Mouse (Mus musculus): ENCODE measurements around the gene Nanos3. TPM values are rescaled to one million over a fixed set of nuclear protein-coding genes. Genes with fewer than 3 reads are reported as not detected.
A peak's percentile ranks its signal among the peaks of the same experiment; 100 is the strongest.

Gene Nanos3
- total RNA-seq, 2 experiments from 2014 or later, result 2.7 to 4.6 TPM

- intact Hi-C loops (cut with DNase I), result no loop called here
- DNase-seq (ENCODE audit: low spot score in 2 of 2), result peak in 1 of 2 experiments; percentile 20
Observed at GRCm38 (mm10) chr8:84147324-84147766, 37.7 kb downstream of the Nanos3 start.

- intact Hi-C loops (cut with DNase I), result no loop called here
- DNase-seq (ENCODE audit: low spot score in 2 of 2), result no peak
Observed at GRCm38 (mm10) chr8:84144636-84145245, 40.3 kb downstream of the Nanos3 start.

GRCm38 (mm10) chr8:84140838-84141237, 44.2 kb downstream of the Nanos3 start:
- no peak for DNase-seq (ENCODE audit: low spot score in 2 of 2)
- intact Hi-C loops (cut with DNase I), result no loop called here

- intact Hi-C loops (cut with DNase I), result loop anchor here (5.0 kb wide), 1 partner anchor 41 kb away; no protein-coding TSS in a partner anchor
- DNase-seq (ENCODE audit: low spot score in 2 of 2), result no peak
Observed at GRCm38 (mm10) chr8:84137848-84138247, 47.2 kb downstream of the Nanos3 start.

- intact Hi-C loops (cut with DNase I), result no loop called here
- no peak for DNase-seq (ENCODE audit: low spot score in 2 of 2)
Observed at GRCm38 (mm10) chr8:84132225-84132624, 52.8 kb downstream of the Nanos3 start.

GRCm38 (mm10) chr8:84130806-84131205, 54.2 kb downstream of the Nanos3 start:
- intact Hi-C loops (cut with DNase I), result no loop called here
- DNase-seq (ENCODE audit: low spot score in 2 of 2), result no peak

GRCm38 (mm10) chr8:84128277-84128676, 56.7 kb downstream of the Nanos3 start:
- intact Hi-C loops (cut with DNase I), result no loop called here
- no peak for DNase-seq (ENCODE audit: low spot score in 2 of 2)

GRCm38 (mm10) chr8:84127202-84127901, 57.7 kb downstream of the Nanos3 start:
- intact Hi-C loops (cut with DNase I), result no loop called here
- DNase-seq (ENCODE audit: low spot score in 2 of 2), result no peak

- intact Hi-C loops (cut with DNase I), result no loop called here
- no peak for DNase-seq (ENCODE audit: low spot score in 2 of 2)
Observed at GRCm38 (mm10) chr8:84126742-84127141, 58.3 kb downstream of the Nanos3 start.

GRCm38 (mm10) chr8:84125656-84126055, 59.4 kb downstream of the Nanos3 start, which contains the start of gene Podnl1:
Gene Podnl1 (plus strand): TSS chr8:84125989.
- DNase-seq (ENCODE audit: low spot score in 2 of 2), result no peak

More at GRCm38 (mm10) chr8:84125656-84126055, 59.4 kb downstream of the Nanos3 start, which contains the start of gene Podnl1:
- intact Hi-C loops (cut with DNase I), result no loop called here

Small RNA genes within 50 kb of the gene (microRNA-seq; reads per million reads assigned to microRNA genes)
- gene Gm25110 (0 reads per million in 2 experiments), gene Mir181c (2,893 to 3,569 reads per million in 2 experiments), gene Mir181d (4,603 to 5,183 reads per million in 2 experiments), gene Mir23a (7,284 to 7,326 reads per million in 2 experiments), gene Mir24-2 (0 reads per million in 2 experiments), gene Mir27a (87.3 to 103 reads per million in 2 experiments), gene Mir3074-2 (0 reads per million in 2 experiments)

Other genes starting within 250 kb of the Nanos3 start
- under 1 TPM; 0.19 to 0.20 TPM for gene Gm10644, start 230.0 kb downstream of the Nanos3 start, total RNA-seq (2021)
- gene Asf1b, start 229.7 kb downstream of the Nanos3 start, total RNA-seq (2021), result under 1 TPM; 0.72 to 0.79 TPM
- 100 to 1,000 TPM; 268 to 280 TPM for gene Prkaca, start 212.2 kb downstream of the Nanos3 start, total RNA-seq (2021)
- gene Samd1, start 187.5 kb downstream of the Nanos3 start, total RNA-seq (2021), result 10 to 100 TPM; 51.3 to 52.0 TPM
- under 1 TPM; 0.40 to 0.57 TPM for gene 1700067K01Rik, start 183.7 kb downstream of the Nanos3 start, total RNA-seq (2021)
- 1 to 10 TPM; 1.4 to 2.1 TPM for gene 2210011C24Rik, start 173.0 kb downstream of the Nanos3 start, total RNA-seq (2021)
- 1 to 10 TPM; 3.5 to 3.8 TPM for gene Palm3, start 163.7 kb downstream of the Nanos3 start, total RNA-seq (2021)
- gene Il27ra, start 142.6 kb downstream of the Nanos3 start, total RNA-seq (2021), result 1 to 10 TPM in 1 of 2 experiments, under 1 TPM in 1; 0.63 to 1.4 TPM
- not detected for gene Rln3, start 140.2 kb downstream of the Nanos3 start, total RNA-seq (2021)
- gene Gm10643, start 120.1 kb downstream of the Nanos3 start, total RNA-seq (2021), result 1 to 10 TPM; 3.9 to 4.0 TPM
- gene Rfx1, start 118.4 kb downstream of the Nanos3 start, total RNA-seq (2021), result 10 to 100 TPM; 18.5 to 21.1 TPM
- gene Dcaf15, start 80.4 kb downstream of the Nanos3 start, total RNA-seq (2021), result 10 to 100 TPM; 21.2 to 21.5 TPM
- gene Podnl1, start 59.2 kb downstream of the Nanos3 start, total RNA-seq (2021), result not detected
- 10 to 100 TPM; 56.4 to 58.3 TPM for gene Cc2d1a, start 37.3 kb downstream of the Nanos3 start, total RNA-seq (2021)
- 1 to 10 TPM; 1.5 to 3.5 TPM for gene 4930432K21Rik, start 37.2 kb downstream of the Nanos3 start, total RNA-seq (2021)
- 10 to 100 TPM; 14.1 to 15.0 TPM for gene Zswim4, start 51.8 kb upstream of the Nanos3 start, total RNA-seq (2021)
- 100 to 1,000 TPM; 140 to 144 TPM for gene D8Ertd738e, start 64.5 kb upstream of the Nanos3 start, total RNA-seq (2021)
- gene Mri1, start 72.1 kb upstream of the Nanos3 start, total RNA-seq (2021), result 10 to 100 TPM; 18.4 to 21.8 TPM
- gene Ccdc130, start 85.2 kb upstream of the Nanos3 start, total RNA-seq (2021), result 10 to 100 TPM; 24.6 to 26.0 TPM
- gene Cacna1a, start 203.2 kb upstream of the Nanos3 start, total RNA-seq (2021), result 100 to 1,000 TPM; 288 to 326 TPM